Mouse (Mus musculus) forebrain, embryonic 12.5 days (tissue): ENCODE results near the gene Dmbx1. TPM values are rescaled to one million over a fixed set of nuclear protein-coding genes. Genes with fewer than 3 reads are reported as not detected.

Source experiments
- ATAC-seq: fragments of 200-750 bp; cut with Nextera tagmentation; 2 replicates; pipeline ENCODE4 v1.8.0; 2017; ENCODE audit warnings: moderate TSS enrichment; ENCODE audit not compliant: low FRiP score
- H3K27ac ChIP-seq: fragments of 300-500 bp; sonication (generic); 2 replicates; pipeline ENCODE4 v1.5.1; 2016; ENCODE audit warnings: mild to moderate bottlenecking
- H3K27me3 ChIP-seq: fragments of 300-500 bp; sonication (generic); 2 replicates; pipeline ENCODE4 v1.6.1; 2016; ENCODE audit warnings: mild to moderate bottlenecking
- H3K36me3 ChIP-seq: fragments of 300-500 bp; sonication (generic); replicated peaks from 2 replicates; pipeline ENCODE4 v1.6.1; 2016; ENCODE audit warnings: mild to moderate bottlenecking
- H3K4me1 ChIP-seq: fragments of 300-500 bp; sonication (generic); 2 replicates; pipeline ENCODE4 v1.6.1; 2016
- H3K4me2 ChIP-seq: fragments of 300-500 bp; sonication (generic); 2 replicates; pipeline ENCODE4 v1.6.1; 2016; ENCODE audit warnings: mild to moderate bottlenecking, moderate library complexity
- H3K4me3 ChIP-seq: fragments of 300-500 bp; sonication (generic); replicated peaks from 2 replicates; pipeline ENCODE4 v1.5.1; 2016; ENCODE audit warnings: mild to moderate bottlenecking
- H3K9ac ChIP-seq: fragments of 300-500 bp; sonication (generic); 2 replicates; pipeline ENCODE4 v1.6.1; 2016; ENCODE audit warnings: mild to moderate bottlenecking
- H3K9me3 ChIP-seq: fragments of 300-500 bp; sonication (generic); 2 replicates; pipeline ENCODE4 v1.6.1; 2016
- WGBS: fragments of 180-500 bp; shearing (Covaris S2); methylation state at CpG from one replicate; pipeline ENCODE4 v1.1.7; 2016; 5-methylcytosine and 5-hydroxymethylcytosine counted together
- polyA plus RNA-seq: library from polyadenylated mRNA; unstranded; fragments of >200 nt; fragmentation: Nextera tagmentation; extraction: Ambion mirVana; gene quantifications from 2 replicates; pipeline ENCODE4 v1.2.1, GENCODE M21; 2016

Gene Dmbx1
- polyA plus RNA-seq, 1 experiment from 2014 or later, result 0.87 TPM

DNA sequence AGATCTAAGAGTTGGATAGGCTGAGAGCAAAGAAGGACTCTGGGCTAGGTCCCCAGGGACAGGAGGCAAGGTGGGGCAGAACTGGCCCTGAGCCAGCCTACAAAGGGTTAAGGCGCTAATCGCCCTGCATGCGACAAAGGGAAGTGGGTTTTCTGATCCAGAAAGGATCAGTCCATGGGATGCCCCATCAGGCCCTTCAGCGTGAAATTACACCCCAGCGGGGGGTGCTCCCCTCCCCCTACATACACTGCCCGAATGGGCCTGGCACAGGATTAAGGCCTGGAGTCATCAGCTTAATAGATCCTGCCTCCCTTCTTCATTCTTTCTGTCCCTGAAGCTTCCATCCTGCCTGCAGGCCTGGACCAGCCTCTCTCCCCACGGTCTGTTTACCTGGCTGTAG lies 34.0 kb downstream of the Dmbx1 start:
- Histone ChIP-seq H3K4me3 (no peak overlapping the region), H3K4me2 (no peak overlapping the region)

DNA sequence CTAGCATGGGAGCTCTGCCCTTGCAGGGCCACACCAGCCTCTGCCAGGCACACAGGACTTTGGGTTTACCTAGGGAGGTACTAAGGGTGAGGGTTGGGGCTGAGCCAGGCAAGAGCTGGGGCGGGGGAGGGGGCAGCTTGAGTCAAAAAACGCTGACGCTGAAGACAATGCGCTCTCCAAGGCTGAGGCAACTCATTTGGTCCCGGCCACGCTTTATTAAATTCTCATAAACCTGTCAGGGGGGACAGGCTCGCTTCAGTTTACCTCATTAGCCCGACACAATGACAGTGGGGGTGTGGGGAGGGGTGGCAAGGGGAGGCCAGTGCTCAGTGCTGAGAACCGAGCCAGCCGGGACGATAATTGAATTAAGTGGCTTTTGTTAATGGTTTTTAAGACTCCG lies 35.4 kb downstream of the Dmbx1 start:
- no peak overlapping the region for H3K9ac ChIP-seq
- H3K9me3 ChIP-seq, result no peaks in the 10 kb centered on the region
- ATAC-seq, result peak; percentile 45; the same call in 1 of the 2 replicates

More for the DNA sequence above, 34.0 kb downstream of the Dmbx1 start:
- Histone ChIP-seq H3K27me3 (peaks cover 92% of the 10 kb centered on the region), H3K27ac (no peak overlapping the region), H3K9ac (no peak overlapping the region), H3K4me1 (peaks cover 27% of the 10 kb centered on the region), H3K9me3 (no peaks in the 10 kb centered on the region), H3K36me3 (no peaks in the 10 kb centered on the region)
- ATAC-seq, result no peak
- 2% methylated on average over 7 of the region's 7 CpGs for WGBS

DNA sequence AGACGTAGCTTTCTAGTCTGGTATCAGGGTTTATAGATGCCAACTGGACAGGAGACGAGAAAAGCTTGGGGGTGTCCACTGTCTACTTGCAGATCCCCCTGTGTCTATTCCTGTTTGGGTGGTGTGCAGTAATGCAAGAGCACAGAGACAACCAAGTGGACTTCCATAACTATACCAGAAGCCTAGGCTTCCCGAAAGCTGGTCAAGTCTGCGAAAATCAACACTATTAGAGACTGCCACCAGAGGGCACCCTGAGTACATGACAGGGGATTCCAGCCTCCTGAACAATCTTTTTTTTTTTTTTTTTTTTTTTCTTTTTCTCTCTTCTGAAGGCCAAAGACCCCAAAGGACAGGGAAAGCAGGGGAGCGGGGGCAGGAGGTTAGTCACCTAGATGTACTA lies 36.9 kb downstream of the Dmbx1 start:
- H3K4me3 ChIP-seq, result no peak overlapping the region
- no peak overlapping the region for H3K9ac ChIP-seq
- no peaks in the 10 kb centered on the region for H3K36me3 ChIP-seq
- H3K27me3 ChIP-seq, result peaks cover 98% of the 10 kb centered on the region
- H3K9me3 ChIP-seq, result no peaks in the 10 kb centered on the region
- WGBS, result 19% methylated on average over 5 of the region's 5 CpGs
- no peak overlapping the region for H3K4me2 ChIP-seq
- no peak for ATAC-seq
- H3K4me1 ChIP-seq, result peaks cover 30% of the 10 kb centered on the region
- H3K27ac ChIP-seq, result no peak overlapping the region

More for the DNA sequence above, 35.4 kb downstream of the Dmbx1 start:
- Histone ChIP-seq H3K4me1 (peaks cover 27% of the 10 kb centered on the region), H3K4me3 (no peak overlapping the region), H3K36me3 (no peaks in the 10 kb centered on the region), H3K27me3 (peaks cover 96% of the 10 kb centered on the region), H3K4me2 (no peak overlapping the region), H3K27ac (no peak overlapping the region)
- 1% methylated on average over 12 of the region's 12 CpGs for WGBS

DNA sequence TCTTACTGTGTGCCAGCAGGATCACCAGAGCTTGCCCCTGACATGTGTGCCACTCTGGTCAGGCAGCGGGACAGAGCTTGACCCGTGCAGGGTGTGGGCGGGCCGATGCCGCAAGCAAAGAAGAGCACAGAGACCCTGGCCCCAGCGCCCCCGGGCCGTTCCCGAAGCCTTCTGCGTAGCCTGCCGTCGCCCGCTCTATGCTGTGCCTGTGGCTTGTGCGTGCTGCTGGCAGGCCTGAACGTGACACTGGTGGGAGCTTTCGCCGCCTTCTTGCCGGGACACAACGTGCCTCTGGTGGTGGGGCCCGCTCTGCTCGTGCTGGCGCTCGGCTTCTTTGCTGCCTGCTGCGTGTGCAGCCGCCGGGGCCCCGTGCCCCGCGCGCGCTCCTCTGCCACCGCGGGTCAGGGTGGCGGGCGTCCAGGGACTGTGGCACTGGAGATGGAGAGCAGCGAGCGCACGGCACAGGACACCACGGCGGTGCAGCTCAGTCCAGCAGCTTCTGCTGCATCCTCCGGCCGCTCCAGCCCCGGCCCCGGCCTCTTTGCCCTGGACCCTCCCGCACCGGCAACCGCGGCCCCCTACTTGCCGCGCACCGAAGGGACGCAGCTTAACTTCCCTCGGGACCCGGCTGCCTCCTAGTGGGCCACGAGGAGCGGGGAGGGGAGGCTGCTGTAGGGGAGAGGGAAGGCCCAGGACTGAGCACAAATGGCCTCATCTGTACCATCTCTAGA lies 41.7 kb downstream of the Dmbx1 start:
- no peak overlapping the region for H3K27ac ChIP-seq

DNA sequence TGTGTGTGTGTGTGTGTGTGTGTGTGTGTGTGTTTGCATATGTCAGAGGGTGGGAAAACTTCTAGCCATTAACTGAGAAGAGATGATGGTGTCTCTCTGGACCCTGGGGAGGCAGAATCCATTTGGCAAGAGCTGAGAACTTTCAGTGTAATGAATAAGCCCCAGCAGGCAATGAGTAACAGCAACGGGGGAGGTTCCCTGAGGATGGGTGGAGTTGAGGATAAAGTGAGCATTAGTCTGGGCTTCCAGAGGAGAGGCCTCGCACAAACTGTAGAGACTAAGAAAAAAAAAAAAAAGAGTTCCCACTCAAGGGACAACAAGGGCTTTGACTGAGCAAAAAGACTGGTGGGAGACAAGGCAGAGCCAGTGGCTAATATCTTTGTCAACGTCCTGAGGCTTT lies 45.4 kb downstream of the Dmbx1 start:
- no peak overlapping the region for H3K27ac ChIP-seq
- H3K36me3 ChIP-seq, result no peaks in the 10 kb centered on the region
- WGBS, result 11% methylated on average over 3 of the region's 3 CpGs
- no peak overlapping the region for H3K4me3 ChIP-seq
- no peaks in the 10 kb centered on the region for H3K9me3 ChIP-seq
- peaks cover 25% of the 10 kb centered on the region for H3K4me1 ChIP-seq
- peaks cover 85% of the 10 kb centered on the region for H3K27me3 ChIP-seq
- no peak for ATAC-seq
- H3K4me2 ChIP-seq, result no peak overlapping the region
- no peak overlapping the region for H3K9ac ChIP-seq

More for the DNA sequence above, 41.7 kb downstream of the Dmbx1 start:
- Histone ChIP-seq H3K4me2 (peak overlapping the region; percentile 94), H3K4me3 (peak overlapping the region; percentile 42), H3K36me3 (no peaks in the 10 kb centered on the region), H3K9ac (peak overlapping the region; percentile 51), H3K9me3 (no peaks in the 10 kb centered on the region), H3K4me1 (peaks cover 13% of the 10 kb centered on the region), H3K27me3 (peaks cover 87% of the 10 kb centered on the region)
- WGBS, result under 1% methylated on average over 53 of the region's 56 CpGs
- peak; percentile 74 for ATAC-seq

DNA sequence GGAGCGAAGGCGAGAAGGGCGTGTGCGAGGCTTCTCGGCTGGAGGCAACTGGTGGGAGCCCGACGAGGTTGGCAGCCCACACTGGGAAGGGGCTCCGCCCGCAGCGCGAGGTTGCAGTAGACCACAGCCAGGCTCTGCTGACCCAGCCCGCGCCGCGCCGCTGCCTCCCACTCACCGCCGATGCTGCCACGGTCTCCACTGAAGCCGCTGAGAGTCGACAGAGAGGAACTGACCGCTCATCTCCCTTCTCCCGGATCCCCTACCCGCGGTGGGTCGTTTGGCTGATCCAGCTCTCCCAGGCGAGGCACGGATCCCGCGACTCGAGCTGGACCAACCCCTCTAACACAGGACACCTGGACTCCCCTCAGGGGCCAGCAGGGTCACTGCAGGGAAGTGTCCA lies 49.2 kb downstream of the Dmbx1 start, which contains the start of gene 6430628N08Rik:
6430628N08Rik (plus strand) TSS at position 113 of the 400 bp plus-strand sequence.
- Histone ChIP-seq H3K36me3 (no peaks in the 10 kb centered on the region), H3K4me1 (peaks cover 11% of the 10 kb centered on the region), H3K4me3 (peak within 1 kb of the TSS; percentile 31), H3K27ac (no peak within 1 kb of the TSS), H3K9me3 (no peaks in the 10 kb centered on the region), H3K27me3 (peaks cover 70% of the 10 kb centered on the region), H3K9ac (peak within 1 kb of the TSS; percentile 54), H3K4me2 (peak within 1 kb of the TSS; percentile 60)
- peak; percentile 54 for ATAC-seq
- under 1% methylated on average over 31 of the region's 31 CpGs for WGBS

DNA sequence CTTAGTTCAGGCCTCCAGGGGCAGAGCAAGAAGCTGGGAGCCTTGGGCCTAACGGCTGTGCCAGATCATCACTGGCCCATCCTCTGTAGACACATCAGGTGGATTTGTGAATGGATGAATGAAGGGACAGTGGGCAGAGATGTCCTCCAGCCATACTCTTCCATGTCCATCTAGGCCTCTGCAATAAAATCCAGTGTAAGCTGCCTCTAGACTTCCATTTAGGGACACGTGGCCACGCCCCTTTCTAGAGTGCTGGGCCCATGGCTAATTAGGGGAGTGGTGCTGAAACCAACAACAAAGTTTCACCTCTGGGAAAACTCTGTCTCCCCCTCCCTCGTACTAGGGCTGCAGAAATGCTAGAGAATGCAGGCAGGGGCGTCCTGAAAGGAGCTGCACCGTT lies 49.7 kb downstream of the Dmbx1 start:
- Histone ChIP-seq H3K27ac (no peak overlapping the region), H3K36me3 (no peaks in the 10 kb centered on the region), H3K27me3 (peaks cover 70% of the 10 kb centered on the region), H3K4me1 (peaks cover 11% of the 10 kb centered on the region), H3K9me3 (no peaks in the 10 kb centered on the region), H3K9ac (peak overlapping the region; percentile 54; the same call in 1 of the 2 replicates), H3K4me3 (peak overlapping the region; percentile 31), H3K4me2 (peak overlapping the region; percentile 60)
- WGBS, result 11% methylated on average over 6 of the region's 6 CpGs
- ATAC-seq, result peak; percentile 33

DNA sequence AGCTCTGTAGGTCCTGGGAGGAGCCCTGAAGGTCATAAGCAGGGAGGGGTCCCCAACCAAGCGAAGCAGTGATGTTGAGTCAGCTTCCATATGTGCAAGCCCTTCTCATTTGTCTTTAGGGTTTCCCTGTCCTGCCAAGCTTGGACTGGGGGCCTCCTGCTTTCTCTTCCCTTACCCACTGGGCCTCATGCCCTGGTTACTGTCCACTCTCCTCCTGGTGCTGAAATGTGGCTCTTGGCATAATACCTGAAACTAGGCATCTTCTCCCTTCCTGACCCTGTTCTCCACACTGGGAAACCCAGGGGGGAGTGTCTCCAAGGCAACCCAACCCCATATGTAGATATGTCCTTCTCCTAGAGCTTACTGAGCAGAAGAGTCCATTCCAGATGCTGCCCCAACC lies 52.9 kb downstream of the Dmbx1 start:
- H3K27me3 ChIP-seq, result peaks cover 53% of the 10 kb centered on the region
- no peak for ATAC-seq
- H3K4me3 ChIP-seq, result no peak overlapping the region

DNA sequence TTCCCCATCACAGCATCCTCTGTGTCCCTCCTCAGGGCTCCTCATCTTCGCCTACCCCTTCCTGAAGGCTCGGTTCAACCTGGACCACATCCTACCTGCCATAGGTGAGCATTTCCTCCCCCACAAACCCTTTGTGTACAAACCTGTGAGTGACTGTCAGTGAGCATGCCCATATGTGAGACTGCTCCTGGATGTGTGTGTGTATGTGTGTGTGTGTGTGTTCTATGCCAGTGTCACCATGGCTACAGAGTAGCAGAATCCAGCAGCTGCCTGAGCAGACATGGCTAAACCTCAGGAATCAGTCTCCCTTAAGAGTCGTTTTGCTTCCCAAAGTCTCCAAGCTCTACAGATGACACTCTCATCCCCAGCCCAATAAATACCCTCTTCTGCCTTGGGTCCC lies 53.9 kb downstream of the Dmbx1 start:
- peaks cover 42% of the 10 kb centered on the region for H3K27me3 ChIP-seq
- WGBS, result 72% methylated on average over 3 of the region's 3 CpGs

More for the DNA sequence above, 52.9 kb downstream of the Dmbx1 start:
- Histone ChIP-seq H3K36me3 (no peaks in the 10 kb centered on the region), H3K9ac (no peak overlapping the region), H3K27ac (no peak overlapping the region), H3K9me3 (no peaks in the 10 kb centered on the region), H3K4me1 (peaks cover 18% of the 10 kb centered on the region), H3K4me2 (no peak overlapping the region)
- WGBS, result 50% methylated on average over 1 of the region's 1 CpGs

DNA sequence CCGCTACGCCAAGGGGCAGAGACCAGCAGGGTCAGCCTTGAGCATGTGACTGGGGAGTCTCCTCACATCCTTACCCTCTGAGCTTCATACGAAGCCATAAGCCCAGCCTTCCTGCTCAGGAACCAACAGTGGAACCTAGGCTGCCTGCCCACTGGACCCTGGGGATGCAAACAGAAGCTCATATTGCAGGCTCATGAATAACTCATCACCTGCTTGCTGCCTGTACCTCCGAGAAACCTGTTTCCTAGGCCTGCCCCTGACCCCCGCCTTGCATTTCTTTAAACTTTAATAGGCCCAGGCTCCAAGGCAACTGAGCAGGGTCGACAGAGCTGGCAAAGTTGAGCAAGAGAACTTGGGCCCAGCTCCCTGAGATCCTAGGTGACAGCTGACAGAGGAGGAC lies 55.7 kb downstream of the Dmbx1 start, which contains the start of gene Kncn:
Kncn (plus strand) TSS at position 379 of the 400 bp plus-strand sequence.
- H3K36me3 ChIP-seq, result no peaks in the 10 kb centered on the region
- H3K4me2 ChIP-seq, result no peak within 1 kb of the TSS
- H3K4me1 ChIP-seq, result peaks cover 35% of the 10 kb centered on the region
- no peak within 1 kb of the TSS for H3K9ac ChIP-seq
- ATAC-seq, result no peak
- no peaks in the 10 kb centered on the region for H3K9me3 ChIP-seq
- H3K27me3 ChIP-seq, result peaks cover 24% of the 10 kb centered on the region
- 75% methylated on average over 6 of the region's 6 CpGs for WGBS
- H3K27ac ChIP-seq, result no peak within 1 kb of the TSS
- no peak within 1 kb of the TSS for H3K4me3 ChIP-seq

More for the DNA sequence above, 53.9 kb downstream of the Dmbx1 start:
- Histone ChIP-seq H3K4me2 (no peak overlapping the region), H3K9me3 (no peaks in the 10 kb centered on the region), H3K4me1 (peaks cover 27% of the 10 kb centered on the region), H3K36me3 (no peaks in the 10 kb centered on the region), H3K27ac (0 out of 2 replicates have a peak overlapping the region, but pooled peaks have one; percentile 21), H3K9ac (no peak overlapping the region), H3K4me3 (no peak overlapping the region)
- ATAC-seq, result no peak

DNA sequence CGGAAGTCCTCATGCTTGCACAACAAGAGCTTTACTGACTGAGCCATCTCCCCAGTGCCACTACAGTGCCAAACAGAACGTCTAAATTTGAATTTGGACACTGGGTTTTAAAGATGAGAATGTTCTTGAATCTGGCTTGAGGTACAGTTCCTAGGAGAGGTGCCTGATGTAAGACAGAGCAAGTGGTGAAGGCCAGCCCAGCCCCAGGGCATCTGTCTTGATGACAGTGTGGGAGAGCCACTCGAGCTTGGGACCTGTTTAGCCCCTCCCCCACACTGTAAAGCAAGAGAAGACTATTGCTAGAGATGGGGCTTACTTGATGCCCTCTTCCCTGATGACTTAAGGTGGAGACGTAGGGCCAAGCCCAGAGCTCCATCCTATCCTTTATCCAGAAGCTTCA lies 57.5 kb downstream of the Dmbx1 start:
- Histone ChIP-seq H3K4me1 (peaks cover 53% of the 10 kb centered on the region), H3K27me3 (peaks cover 12% of the 10 kb centered on the region; the same call in 1 of the 2 replicates), H3K4me3 (no peak overlapping the region), H3K36me3 (no peaks in the 10 kb centered on the region), H3K9ac (no peak overlapping the region), H3K27ac (no peak overlapping the region), H3K9me3 (no peaks in the 10 kb centered on the region), H3K4me2 (no peak overlapping the region)
- no peak for ATAC-seq
- 70% methylated on average over 4 of the region's 4 CpGs for WGBS

DNA sequence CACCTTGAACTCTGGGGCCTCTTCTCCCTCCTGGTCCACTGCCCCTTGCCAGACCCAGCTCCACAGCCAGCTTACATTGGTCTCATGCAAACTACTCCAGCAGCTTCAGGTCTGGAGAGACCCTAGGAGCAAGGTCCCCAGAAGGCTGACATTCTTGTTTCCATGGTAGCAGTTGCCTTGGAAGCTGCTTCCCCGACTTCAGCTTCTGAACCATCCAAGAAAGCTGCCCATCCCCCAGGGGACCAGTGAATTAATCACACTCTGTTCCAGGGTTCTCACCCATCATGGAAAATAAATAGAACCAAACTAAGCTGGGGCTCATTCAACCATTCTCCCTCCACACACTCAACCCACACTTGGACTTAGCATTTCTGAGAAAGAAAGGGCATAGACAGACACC lies 58.5 kb downstream of the Dmbx1 start:
- ATAC-seq, result peak; percentile 66
- Histone ChIP-seq H3K9ac (no peak overlapping the region), H3K27ac (peak overlapping the region; percentile 62), H3K4me1 (peaks cover 56% of the 10 kb centered on the region), H3K4me2 (0 out of 2 replicates have a peak overlapping the region, but pooled peaks have one; percentile 5), H3K4me3 (no peak overlapping the region), H3K36me3 (0 out of 2 replicates have a peak, but pooled peaks cover 3% of the 10 kb centered on the region), H3K27me3 (peaks cover 11% of the 10 kb centered on the region; the same call in 1 of the 2 replicates), H3K9me3 (no peaks in the 10 kb centered on the region)
- 6% methylated on average over 1 of the region's 1 CpGs for WGBS
